Mouse (Mus musculus) MEL (cell line): ENCODE results near the gene Col1a1. TPM values are rescaled to one million over a fixed set of nuclear protein-coding genes. Genes with fewer than 3 reads are reported as not detected.
A peak's percentile ranks its signal among the peaks of the same experiment; 100 is the strongest.

Source experiments
- DNase-seq: peaks from one replicate; pipeline ENCODE4 v3.0.0; 2011; ENCODE audit warnings: low read depth, low spot score
- H3K27ac ChIP-seq: 2 replicates; pipeline ENCODE4 v1.5.1; 2012; ENCODE audit warnings: low read depth, mild to moderate bottlenecking, control low read depth, low read length, moderate library complexity; ENCODE audit not compliant: control insufficient read depth
- H3K27me3 ChIP-seq, 2 experiments: fragments of 150-350 bp in 1 of 2; sonication (generic) in 1 of 2; 2 replicates each; pipeline ENCODE4 v1.6.1; 2012; ENCODE audit warnings: low read length in 2 of 2, mild to moderate bottlenecking in 2 of 2, improper control_type of control experiment in 1 of 2, moderate library complexity in 1 of 2; ENCODE audit not compliant: insufficient read depth in 2 of 2, control insufficient read depth in 1 of 2
- H3K36me3 ChIP-seq, 2 experiments: 2 replicates each; pipeline ENCODE4 v1.6.1; 2012 to 2014; ENCODE audit warnings: low read length in 2 of 2, improper control_type of control experiment in 1 of 2, inconsistent platforms in 1 of 2, mild to moderate bottlenecking in 1 of 2; ENCODE audit not compliant: insufficient read depth in 2 of 2, control insufficient read depth in 1 of 2
- H3K4me1 ChIP-seq, 2 experiments: fragments of 150-350 bp in 1 of 2; sonication (generic) in 1 of 2; 2 replicates each; pipeline ENCODE4 v1.6.1; 2012; ENCODE audit warnings: low read length in 2 of 2, improper control_type of control experiment in 1 of 2, mild to moderate bottlenecking in 1 of 2; ENCODE audit not compliant: insufficient read depth in 2 of 2, control insufficient read depth in 1 of 2
- H3K4me3 ChIP-seq, 2 experiments: fragments of 150-350 bp in 1 of 2; sonication (generic) in 1 of 2; 2 replicates each; pipeline ENCODE4 v1.5.1; 2012; ENCODE audit warnings: low read depth in 2 of 2, low read length in 2 of 2, mild to moderate bottlenecking in 2 of 2, moderate library complexity in 2 of 2, control low read depth in 1 of 2, improper control_type of control experiment in 1 of 2; ENCODE audit not compliant: control insufficient read depth in 1 of 2, insufficient read depth in 1 of 2
- H3K79me2 ChIP-seq: 2 replicates; pipeline ENCODE4 v1.6.1; 2012; ENCODE audit warnings: mild to moderate bottlenecking, low read length, moderate library complexity; ENCODE audit not compliant: control insufficient read depth, poor library complexity, insufficient read depth
- H3K9ac ChIP-seq: 2 replicates; pipeline ENCODE4 v1.6.1; 2012; ENCODE audit warnings: low read depth, mild to moderate bottlenecking, control low read depth, low read length, moderate library complexity; ENCODE audit not compliant: control insufficient read depth, poor library complexity, severe bottlenecking
- H3K9me3 ChIP-seq: fragments of 150-350 bp; sonication (generic); replicated peaks from 2 replicates; pipeline ENCODE4 v1.6.1; 2012; ENCODE audit warnings: mild to moderate bottlenecking, low read length, improper control_type of control experiment, moderate library complexity; ENCODE audit not compliant: insufficient read depth
- BHLHE40 ChIP-seq: IDR thresholded peaks from 2 replicates; pipeline ENCODE4 v1.6.1; 2012; ENCODE audit warnings: low read depth, mild to moderate bottlenecking, inconsistent platforms, low read length, improper control_type of control experiment, borderline replicate concordance
- CHD2 ChIP-seq: IDR thresholded peaks from 2 replicates; pipeline ENCODE4 v1.6.1; 2011; ENCODE audit warnings: low read length, improper control_type of control experiment
- CTCF ChIP-seq, 3 experiments: IDR thresholded peaks in 2 of 3; conservative IDR thresholded peaks in 1 of 3; 2 replicates each; pipeline ENCODE4 v1.5.1; 2011 to 2012; ENCODE audit warnings: low read length in 3 of 3, low read depth in 2 of 3, mild to moderate bottlenecking in 2 of 3, improper control_type of control experiment in 1 of 3, inconsistent platforms in 1 of 3, mixed read lengths in 1 of 3, moderate library complexity in 1 of 3; ENCODE audit not compliant: control insufficient read depth in 1 of 3, insufficient read depth in 1 of 3, poor library complexity in 1 of 3, severe bottlenecking in 1 of 3
- E2F4 ChIP-seq: IDR thresholded peaks from 2 replicates; pipeline ENCODE4 v1.6.1; 2011; ENCODE audit warnings: low read depth, low read length, improper control_type of control experiment, borderline replicate concordance
- ELF1 ChIP-seq: IDR thresholded peaks from 2 replicates; pipeline ENCODE4 v1.6.1; 2014; ENCODE audit warnings: low read depth, mild to moderate bottlenecking, inconsistent platforms, low read length, improper control_type of control experiment, moderate library complexity
- EP300 ChIP-seq, 2 experiments: IDR thresholded peaks; 2 replicates each; pipeline ENCODE4 v1.6.1; 2011; ENCODE audit warnings: improper control_type of control experiment in 2 of 2, low read length in 2 of 2, low read depth in 1 of 2, mild to moderate bottlenecking in 1 of 2
- ETS1 ChIP-seq: IDR thresholded peaks from 2 replicates; pipeline ENCODE4 v1.6.1; 2012; ENCODE audit warnings: low read depth, mild to moderate bottlenecking, inconsistent platforms, low read length, improper control_type of control experiment, moderate library complexity
- GATA1 ChIP-seq: IDR thresholded peaks from 2 replicates; pipeline ENCODE4 v1.6.1; 2011; ENCODE audit warnings: low read depth, low read length, improper control_type of control experiment
- HCFC1 ChIP-seq: IDR thresholded peaks from 2 replicates; pipeline ENCODE4 v1.6.1; 2012; ENCODE audit warnings: low read depth, mild to moderate bottlenecking, inconsistent platforms, low read length, improper control_type of control experiment, moderate library complexity
- KAT2A ChIP-seq: conservative IDR thresholded peaks from 2 replicates; pipeline ENCODE4 v1.6.1; 2012; ENCODE audit warnings: low read depth, low read length, improper control_type of control experiment, inconsistent platforms
- MAFK ChIP-seq: IDR thresholded peaks from 2 replicates; pipeline ENCODE4 v1.6.1; 2011; ENCODE audit warnings: low read depth, mild to moderate bottlenecking, low read length, improper control_type of control experiment, borderline replicate concordance
- MAX ChIP-seq: IDR thresholded peaks from 2 replicates; pipeline ENCODE4 v1.6.1; 2011; ENCODE audit warnings: low read length, improper control_type of control experiment
- MAZ ChIP-seq: IDR thresholded peaks from 2 replicates; pipeline ENCODE4 v1.6.1; 2012; ENCODE audit warnings: low read depth, mild to moderate bottlenecking, inconsistent platforms, low read length, improper control_type of control experiment
- MEF2A ChIP-seq: IDR thresholded peaks from 2 replicates; pipeline ENCODE4 v1.6.1; 2014; ENCODE audit warnings: low read depth, mild to moderate bottlenecking, inconsistent platforms, low read length, improper control_type of control experiment; ENCODE audit not compliant: poor library complexity, insufficient replicate concordance, severe bottlenecking; ENCODE audit errors: extremely low read depth
- MXI1 ChIP-seq: IDR thresholded peaks from 2 replicates; pipeline ENCODE4 v1.6.1; 2011; ENCODE audit warnings: mild to moderate bottlenecking, low read depth, low read length, improper control_type of control experiment
- MYB ChIP-seq: IDR thresholded peaks from 2 replicates; pipeline ENCODE4 v1.6.1; 2011; ENCODE audit warnings: mild to moderate bottlenecking, low read depth, low read length, improper control_type of control experiment
- NELFE ChIP-seq: IDR thresholded peaks from 2 replicates; pipeline ENCODE4 v1.6.1; 2011; ENCODE audit warnings: low read depth, low read length, improper control_type of control experiment
- POLR2A ChIP-seq, 2 experiments: IDR thresholded peaks; 2 replicates each; pipeline ENCODE4 v1.6.1; 2011 to 2012; ENCODE audit warnings: low read length in 2 of 2, mild to moderate bottlenecking in 2 of 2, control low read depth in 1 of 2, improper control_type of control experiment in 1 of 2, low read depth in 1 of 2, moderate library complexity in 1 of 2; ENCODE audit not compliant: control insufficient read depth in 1 of 2, insufficient read depth in 1 of 2, poor library complexity in 1 of 2
- RAD21 ChIP-seq: IDR thresholded peaks from 2 replicates; pipeline ENCODE4 v1.6.1; 2011; ENCODE audit warnings: mild to moderate bottlenecking, low read depth, low read length, improper control_type of control experiment
- RCOR1 ChIP-seq: IDR thresholded peaks from 2 replicates; pipeline ENCODE4 v1.6.1; 2012; ENCODE audit warnings: low read depth, mild to moderate bottlenecking, inconsistent platforms, low read length, improper control_type of control experiment
- SIN3A ChIP-seq: IDR thresholded peaks from 2 replicates; pipeline ENCODE4 v1.6.1; 2012; ENCODE audit warnings: low read length, improper control_type of control experiment, inconsistent platforms
- SMC3 ChIP-seq: IDR thresholded peaks from 2 replicates; pipeline ENCODE4 v1.6.1; 2011; ENCODE audit warnings: low read depth, low read length, improper control_type of control experiment
- TAL1 ChIP-seq: IDR thresholded peaks from 2 replicates; pipeline ENCODE4 v1.6.1; 2012; ENCODE audit warnings: mild to moderate bottlenecking, inconsistent platforms, low read length, moderate library complexity, mixed read lengths
- TBP ChIP-seq: IDR thresholded peaks from 2 replicates; pipeline ENCODE4 v1.8.0; 2011; ENCODE audit warnings: low read depth, low read length, improper control_type of control experiment
- TCF12 ChIP-seq: IDR thresholded peaks from 2 replicates; pipeline ENCODE4 v1.6.1; 2014; ENCODE audit warnings: low read depth, mild to moderate bottlenecking, inconsistent platforms, low read length, improper control_type of control experiment, moderate library complexity
- ZC3H11A ChIP-seq: IDR thresholded peaks from 2 replicates; pipeline ENCODE4 v1.6.1; 2012; ENCODE audit warnings: low read depth, mild to moderate bottlenecking, inconsistent platforms, low read length, improper control_type of control experiment
- ZKSCAN1 ChIP-seq: IDR thresholded peaks from 2 replicates; pipeline ENCODE4 v1.6.1; 2012; ENCODE audit warnings: low read depth, mild to moderate bottlenecking, inconsistent platforms, low read length, improper control_type of control experiment, moderate library complexity
- ZMIZ1 ChIP-seq: IDR thresholded peaks from 2 replicates; pipeline ENCODE4 v1.6.1; 2012; ENCODE audit warnings: low read depth, mild to moderate bottlenecking, inconsistent platforms, low read length, improper control_type of control experiment, moderate library complexity
- ZNF384 ChIP-seq: IDR thresholded peaks from 2 replicates; pipeline ENCODE4 v1.6.1; 2012; ENCODE audit warnings: low read depth, mild to moderate bottlenecking, inconsistent platforms, low read length, improper control_type of control experiment
- polyA plus RNA-seq, 2 experiments: library from polyadenylated mRNA; stranded (reverse) in 1 of 2; unstranded in 1 of 2; fragments of >175 nt in 1 of 2; fragments of >200 nt in 1 of 2; gene quantifications; 2 replicates each; pipeline versions ENCODE4 v1.2.1 to v1.2.4; 2012; ENCODE audit warnings: low replicate concordance in 2 of 2, low read depth in 1 of 2; ENCODE audit not compliant: insufficient read length in 2 of 2, insufficient read depth in 1 of 2, missing spikeins in 1 of 2
- total RNA-seq: library from RNA; depleted of rRNA; stranded (reverse); fragments of 300-350 nt; gene quantifications from 2 replicates; pipeline ENCODE4 v1.2.3, GENCODE M21; 2012

Gene Col1a1
- total and polyA plus RNA-seq, 3 experiments: 0.12 to 0.61 TPM; not detected in 1

DNA sequence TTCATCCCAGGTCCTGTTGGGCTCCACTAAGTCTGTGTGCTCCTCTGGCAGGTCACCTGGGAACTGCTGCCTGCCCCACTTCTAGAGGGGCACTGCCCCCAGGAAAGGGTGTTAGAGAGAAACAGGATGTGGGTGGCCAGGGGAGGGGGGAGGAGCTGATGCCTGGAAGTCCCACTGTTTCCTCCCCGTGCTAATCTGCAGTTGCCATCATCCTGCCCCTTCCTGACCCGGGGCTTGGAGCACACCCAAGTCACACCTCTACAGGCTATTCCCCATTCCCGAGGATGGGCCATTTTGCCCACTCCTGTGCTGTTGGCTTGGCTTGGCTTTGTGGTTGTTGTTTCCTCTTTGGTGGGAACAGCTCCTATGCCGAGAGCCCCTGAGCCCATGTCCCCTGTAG is 64.5 kb downstream of the Col1a1 start (continued):
- TF ChIP-seq POLR2A (IDR thresholded peaks at IDR 0.05; ENCODE audit: control insufficient read depth in 1 of 2, insufficient read depth in 1 of 2, low read depth in 1 of 2, low read length in 2 of 2, poor library complexity in 1 of 2): peak in 1 of 2 experiments; percentile 70; a peak in 2 of 4 replicates
- TF ChIP-seq ZMIZ1: no peak; the same call in 1 of the 2 replicates
- peak; percentile 78 for TF ChIP-seq GATA1
- 0 out of 2 replicates have a peak, but pooled peaks have one; percentile 40 for TF ChIP-seq MAX
- TF ChIP-seq ZKSCAN1: no peak
- TF ChIP-seq TAL1: no peak
- no peak for TF ChIP-seq MAFK
- no peak for TF ChIP-seq ZC3H11A
- TF ChIP-seq CTCF (IDR thresholded peaks at IDR 0.05 in 2 of 3, conservative IDR thresholded peaks at IDR 0.05 in 1 of 3; ENCODE audit: control insufficient read depth in 1 of 3, insufficient read depth in 1 of 3, low read depth in 2 of 3, low read length in 3 of 3, poor library complexity in 1 of 3, severe bottlenecking in 1 of 3): no peak
- peak; percentile 95 for TF ChIP-seq MAZ
- TF ChIP-seq ELF1: 0 out of 2 replicates have a peak, but pooled peaks have one; percentile 48
- TF ChIP-seq MYB: no peak
- no peak for TF ChIP-seq MEF2A
- peak; percentile 68 for TF ChIP-seq TCF12
- peak; percentile 54; the same call in 1 of the 2 replicates for TF ChIP-seq HCFC1
- TF ChIP-seq CHD2: peak; percentile 24
- TF ChIP-seq EP300 (IDR thresholded peaks at IDR 0.05; ENCODE audit: low read depth in 1 of 2, low read length in 2 of 2): peak; percentile 62 to 79

DNA sequence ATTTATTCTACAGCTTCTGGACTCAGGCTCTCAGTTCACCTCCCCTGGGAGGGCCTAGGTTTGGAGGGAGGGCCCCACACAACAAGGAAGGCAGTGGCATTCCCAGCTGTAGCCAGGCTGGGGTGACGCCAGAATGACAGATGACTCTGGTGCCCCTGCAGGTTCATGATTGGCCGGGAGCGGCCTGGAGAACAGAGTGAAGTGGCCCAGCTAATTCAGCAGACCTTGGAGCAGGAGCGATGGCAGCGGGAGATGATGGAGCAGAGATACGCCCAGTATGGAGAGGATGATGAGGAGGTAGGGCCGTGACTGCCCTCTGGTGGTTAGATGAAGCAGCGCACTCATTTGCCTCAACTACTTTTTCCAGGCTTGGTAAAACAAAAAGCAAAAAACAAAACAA is 65.0 kb downstream of the Col1a1 start:
- Histone ChIP-seq H3K9ac (peak overlapping the region; percentile 24), H3K27me3 (no peaks in the 10 kb centered on the region), H3K27ac (peak overlapping the region; percentile 62), H3K4me3 (no peak overlapping the region), H3K9me3 (no peaks in the 10 kb centered on the region), H3K4me1 (peaks cover 31 to 71% of the 10 kb centered on the region in 2 experiments), H3K36me3 (peaks cover 10 to 65% of the 10 kb centered on the region in 2 experiments), H3K79me2 (peaks cover 39% of the 10 kb centered on the region)
- peak; percentile 48; the same call in 1 of the 2 replicates for TF ChIP-seq ZC3H11A
- no peak for TF ChIP-seq ETS1
- no peak for TF ChIP-seq KAT2A
- TF ChIP-seq RCOR1: peak; percentile 22; the same call in 1 of the 2 replicates
- TF ChIP-seq BHLHE40: no peak
- TF ChIP-seq GATA1: 0 out of 2 replicates have a peak, but pooled peaks have one; percentile 40
- peak; percentile 74 for TF ChIP-seq RAD21
- TF ChIP-seq E2F4: no peak
- 0 out of 2 replicates have a peak, but pooled peaks have one; percentile 21 for TF ChIP-seq TBP
- no peak for TF ChIP-seq NELFE
- no peak; the same call in 1 of the 2 replicates for TF ChIP-seq SIN3A
- TF ChIP-seq ZNF384: no peak
- TF ChIP-seq SMC3: peak; percentile 73
- TF ChIP-seq CTCF (IDR thresholded peaks at IDR 0.05 in 2 of 3, conservative IDR thresholded peaks at IDR 0.05 in 1 of 3; ENCODE audit: control insufficient read depth in 1 of 3, insufficient read depth in 1 of 3, low read depth in 2 of 3, low read length in 3 of 3, poor library complexity in 1 of 3, severe bottlenecking in 1 of 3): peak; percentile 84 to 97 (median 86)
- no peak for TF ChIP-seq ELF1
- no peak for TF ChIP-seq MXI1
- TF ChIP-seq ZMIZ1: 0 out of 2 replicates have a peak, but pooled peaks have one; percentile 26
- DNase-seq: peak; percentile 80
